Mouse (Mus musculus) layer of hippocampus, postnatal 25 days (tissue): ENCODE results near the gene Focad. TPM values are rescaled to one million over a fixed set of nuclear protein-coding genes. Genes with fewer than 3 reads are reported as not detected.

Source experiments
- DNase-seq, 2 experiments: peaks; one replicate each; pipeline ENCODE4 v3.0.0; 2022; ENCODE audit warnings: mixed read lengths in 2 of 2, low spot score in 1 of 2; ENCODE audit errors: extremely low spot score in 1 of 2
- total RNA-seq, 2 experiments: library from RNA; stranded (reverse); gene quantifications; 2 replicates each; pipeline ENCODE4 v1.2.3; 2021

The Focad gene
- total RNA-seq, 2 experiments from 2014 or later: 59.1 to 75.4 TPM

DNA sequence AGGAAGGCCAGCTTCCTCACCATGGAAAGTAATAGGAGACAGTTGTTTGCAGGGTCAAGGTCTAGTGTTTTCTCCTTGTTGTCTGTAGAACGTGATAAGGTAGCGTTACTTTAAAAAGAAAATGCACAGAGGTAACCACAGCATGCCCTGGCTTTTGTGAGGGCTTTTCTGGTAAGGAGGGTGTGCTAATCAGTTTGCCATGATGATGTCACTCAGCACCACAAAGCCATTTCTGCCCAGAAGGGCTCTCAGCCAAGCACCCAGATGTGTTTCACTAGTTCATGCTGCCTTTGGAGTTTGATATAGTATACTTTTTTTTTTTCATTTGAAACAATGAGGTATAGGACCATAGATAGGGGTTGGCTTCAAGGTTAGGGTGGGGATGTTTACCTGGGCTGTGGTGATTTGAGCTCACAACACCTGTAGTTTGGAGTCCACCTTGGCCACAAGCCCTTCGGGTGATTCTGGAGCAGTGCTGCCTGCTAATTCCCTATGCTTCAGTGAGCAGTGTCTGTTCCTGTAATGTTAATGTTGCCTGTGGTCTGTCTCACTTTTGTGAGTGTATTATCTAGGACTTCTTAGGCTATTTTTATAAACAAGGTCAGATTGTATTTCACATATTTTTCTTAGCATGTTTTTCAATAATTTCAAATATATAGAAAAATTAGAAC, 61.2 kb downstream of the Focad start:
- DNase-seq: no peak

DNA sequence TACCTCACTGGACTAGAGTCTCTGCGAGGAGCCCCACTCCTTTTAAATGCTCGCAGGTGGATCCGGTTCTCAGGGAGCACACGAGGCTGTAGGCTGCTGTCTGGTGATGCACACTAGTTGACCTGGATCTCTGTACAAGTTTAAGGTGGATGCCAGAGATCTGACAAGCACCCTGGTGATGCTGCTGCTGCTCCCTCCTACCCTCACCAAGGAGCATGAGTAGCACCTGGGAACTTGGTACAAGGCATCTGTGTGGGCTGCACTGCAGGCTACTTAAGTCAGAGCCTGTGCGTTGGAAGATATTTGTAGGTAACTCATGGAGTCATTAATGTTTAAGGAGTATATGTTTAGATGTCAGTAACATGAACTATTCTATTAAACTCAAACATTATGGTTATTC, 62.5 kb downstream of the Focad start:
- no peak for DNase-seq

DNA sequence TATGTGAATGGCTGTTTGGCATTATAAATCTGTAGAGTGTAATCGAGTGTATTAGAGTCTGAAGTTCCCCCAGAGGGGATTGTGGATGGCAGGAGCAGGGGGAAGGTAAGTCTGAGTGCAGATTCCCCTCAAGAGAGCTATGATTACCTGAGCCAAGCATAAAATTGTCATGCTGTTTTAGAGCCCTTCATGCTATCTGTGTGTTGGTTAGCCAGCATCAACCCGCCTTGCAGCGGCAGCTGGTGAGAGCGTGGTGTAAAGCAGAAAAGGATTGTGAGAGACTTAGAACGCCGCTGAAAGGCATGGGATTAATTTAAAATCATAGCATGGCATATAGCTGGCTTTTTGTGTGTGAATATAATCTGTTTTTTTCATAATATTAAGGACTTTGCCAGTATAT, 63.2 kb downstream of the Focad start:
- DNase-seq: no peak

GRCm38 (mm10) chr4:88159256-88159655, 64.8 kb downstream of the Focad start:
- no peak for DNase-seq

DNA sequence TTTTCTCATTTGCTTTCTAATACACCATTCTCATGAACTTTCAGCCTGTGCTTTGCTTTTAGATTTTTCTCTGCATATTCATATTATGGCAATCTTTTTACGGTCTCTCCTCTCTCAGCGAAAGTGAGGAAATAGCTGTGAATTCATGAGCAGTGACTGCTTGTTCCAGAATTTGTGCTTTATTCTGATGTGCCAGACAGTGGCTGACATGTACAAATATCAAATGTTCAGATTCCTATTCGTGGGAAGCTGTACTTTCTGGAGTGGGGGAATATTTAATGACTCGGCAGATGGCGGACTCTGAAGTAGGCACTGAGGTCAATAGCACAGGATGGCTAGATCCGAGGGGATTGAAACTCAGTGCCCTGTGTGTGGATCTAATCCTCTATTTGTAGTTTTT, 65.3 kb downstream of the Focad start:
- DNase-seq: no peak

DNA sequence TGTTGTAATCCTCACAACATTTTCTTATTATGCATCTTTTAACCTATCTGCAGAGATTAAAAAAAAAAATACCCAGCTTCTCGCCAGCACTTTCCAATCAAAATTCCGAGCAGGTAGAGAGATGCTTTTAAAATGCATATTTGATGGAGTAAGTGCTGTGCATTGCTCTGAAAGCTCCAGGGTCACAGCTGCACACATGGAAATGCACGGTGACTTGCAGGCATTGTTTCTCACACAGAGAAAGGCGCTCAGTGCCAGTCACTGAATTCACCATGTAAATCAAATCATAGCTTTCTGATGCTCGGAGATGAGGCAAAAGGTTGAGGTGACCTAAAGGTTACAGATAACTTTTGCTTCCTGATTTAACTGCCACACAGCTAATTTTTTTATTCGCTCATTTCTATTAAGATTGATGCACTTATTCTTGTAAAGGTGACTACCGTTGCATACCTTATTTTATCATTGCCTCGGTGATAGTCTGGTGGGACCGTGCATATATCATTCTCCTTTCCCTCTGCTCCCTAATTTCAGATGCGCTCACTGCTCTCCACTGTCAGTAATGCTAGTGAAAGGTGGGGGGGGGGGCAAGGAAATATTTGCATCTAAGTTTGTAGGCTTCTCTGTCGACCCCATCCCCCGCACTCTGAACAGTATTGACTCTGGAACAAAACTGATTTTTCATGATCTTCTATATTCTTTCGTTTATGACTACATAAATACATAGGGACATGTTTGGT, 69.2 kb downstream of the Focad start:
- DNase-seq: no peak

DNA sequence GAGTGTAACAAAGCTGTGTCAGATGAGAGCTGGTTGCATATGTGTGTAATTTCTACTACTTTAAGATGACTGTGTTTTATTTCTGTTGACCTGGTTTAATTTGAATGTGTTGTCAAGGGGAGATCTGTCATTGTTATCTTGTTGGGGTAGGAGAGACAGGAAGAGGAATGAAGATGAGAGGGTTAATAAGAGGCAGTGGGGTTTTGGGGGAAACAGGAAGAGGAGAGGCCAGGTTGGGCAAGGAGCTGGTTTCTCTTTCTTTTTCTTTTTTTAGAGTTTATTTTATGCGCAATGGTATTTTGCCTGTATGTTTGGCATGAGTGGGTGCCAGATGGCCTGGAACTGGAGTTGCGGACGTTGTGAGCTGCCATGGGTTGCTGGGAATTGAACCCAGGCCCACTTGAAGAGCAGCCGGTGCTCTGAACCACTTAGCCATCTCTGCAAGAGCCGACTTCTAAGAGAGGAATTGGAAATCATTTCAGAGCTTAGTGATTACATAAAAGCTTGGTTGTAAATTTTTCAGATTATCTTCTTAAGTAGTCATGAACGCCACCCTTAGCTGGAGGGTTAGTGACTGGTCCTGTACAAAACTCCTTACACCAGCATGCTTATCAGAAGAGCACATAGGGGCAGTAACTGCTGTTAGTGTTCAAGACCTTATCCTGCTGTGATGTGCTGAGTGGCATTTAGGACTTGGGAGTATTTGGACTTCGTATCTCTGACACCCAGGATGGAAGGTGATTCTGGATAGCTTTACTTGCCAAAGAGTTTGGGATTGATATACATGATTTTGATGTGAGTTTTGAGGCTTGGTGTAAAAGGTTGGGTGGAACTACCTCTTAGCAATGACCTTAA, 72.8 kb downstream of the Focad start:
- DNase-seq: no peak

DNA sequence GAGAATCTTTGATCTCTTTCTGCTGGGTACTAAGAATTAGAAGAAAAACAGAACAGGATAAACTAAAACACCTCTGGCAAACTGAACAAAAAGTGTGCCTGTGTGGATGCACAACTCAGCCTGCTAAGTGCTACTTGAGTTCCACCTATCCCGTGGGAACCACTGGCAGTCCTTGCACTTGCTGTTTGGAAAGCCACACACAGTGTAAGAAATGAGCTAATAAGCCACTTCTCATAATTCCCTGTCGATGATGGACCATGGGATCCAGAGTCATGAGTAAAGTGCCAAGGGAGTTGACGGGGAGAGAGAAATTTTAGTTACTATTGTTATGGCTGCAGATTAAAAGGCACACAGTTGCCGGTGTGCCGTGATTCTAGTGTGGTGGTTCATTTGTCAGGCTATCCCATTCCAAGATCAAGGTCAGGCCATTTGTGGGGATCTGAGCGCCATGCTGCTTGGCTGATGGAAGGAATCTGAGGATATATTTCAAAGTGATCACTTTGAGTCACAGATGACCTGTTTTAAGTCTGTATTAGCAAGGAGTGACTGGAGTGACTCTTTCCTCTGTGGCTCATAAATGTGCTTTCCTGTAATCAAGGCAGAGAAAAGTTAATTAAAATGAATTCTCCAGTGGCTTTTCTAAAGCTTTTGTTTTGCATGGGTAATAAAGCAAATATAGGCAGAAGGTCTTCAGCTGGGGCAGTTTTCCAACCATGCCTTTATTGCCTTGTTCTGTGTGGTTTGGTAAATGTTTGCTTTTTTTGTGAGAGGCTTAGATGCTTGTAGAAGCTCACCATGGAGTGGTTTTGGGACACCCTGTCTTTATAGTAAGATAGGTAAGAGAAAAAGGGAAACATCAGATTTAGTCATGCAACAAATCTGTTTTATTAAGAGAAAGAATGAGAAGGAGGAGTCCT, 80.9 kb downstream of the Focad start:
- no peak for DNase-seq

DNA sequence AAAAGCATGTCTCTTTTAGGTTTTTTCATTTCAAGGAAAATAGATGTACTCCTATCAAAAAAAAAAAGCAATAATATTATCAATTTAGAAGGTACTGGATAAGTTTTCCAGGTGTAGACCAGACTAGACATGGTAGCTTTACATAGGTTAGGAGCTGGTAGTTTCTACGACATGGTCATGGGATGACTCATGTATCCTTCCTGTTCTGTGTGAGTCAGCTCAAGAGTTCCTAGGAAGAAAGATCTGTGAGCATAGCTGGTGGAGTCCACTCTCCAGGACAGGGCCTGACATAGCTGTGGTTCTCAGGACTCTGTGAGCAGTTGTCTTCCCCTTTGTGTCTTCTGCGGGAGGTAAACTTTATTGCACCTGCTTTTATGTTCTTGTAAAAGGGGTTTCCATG, 84.9 kb downstream of the Focad start:
- no peak for DNase-seq

GRCm38 (mm10) chr4:88184293-88184692, 89.9 kb downstream of the Focad start:
- no peak for DNase-seq

DNA sequence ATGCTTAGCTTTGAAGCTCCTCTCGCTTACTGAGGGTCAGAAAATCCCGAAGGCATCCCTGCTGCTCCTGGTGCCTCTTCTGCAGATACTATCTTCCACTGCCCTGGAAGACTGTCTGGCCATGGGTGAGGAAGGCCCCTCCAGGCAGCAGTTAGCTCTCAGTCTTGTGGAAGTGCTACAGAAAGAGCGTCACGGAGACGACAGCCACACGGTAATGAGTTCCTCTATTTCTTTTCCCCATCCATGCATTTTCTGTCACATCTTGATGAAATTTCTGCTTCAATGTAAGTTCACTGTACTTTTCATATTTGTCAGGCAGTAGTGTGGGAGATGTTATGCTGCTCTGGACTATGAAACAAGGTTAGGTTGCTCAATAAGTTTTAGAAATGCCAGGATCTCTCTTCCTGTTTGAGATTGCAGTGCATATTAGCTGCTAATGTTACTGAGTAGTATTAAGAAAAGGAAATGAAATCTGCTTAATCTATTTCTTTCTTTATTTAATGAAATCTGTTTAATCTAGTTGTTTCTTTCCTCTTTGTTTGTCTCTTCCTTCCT, 91.5 kb downstream of the Focad start:
- no peak for DNase-seq

DNA sequence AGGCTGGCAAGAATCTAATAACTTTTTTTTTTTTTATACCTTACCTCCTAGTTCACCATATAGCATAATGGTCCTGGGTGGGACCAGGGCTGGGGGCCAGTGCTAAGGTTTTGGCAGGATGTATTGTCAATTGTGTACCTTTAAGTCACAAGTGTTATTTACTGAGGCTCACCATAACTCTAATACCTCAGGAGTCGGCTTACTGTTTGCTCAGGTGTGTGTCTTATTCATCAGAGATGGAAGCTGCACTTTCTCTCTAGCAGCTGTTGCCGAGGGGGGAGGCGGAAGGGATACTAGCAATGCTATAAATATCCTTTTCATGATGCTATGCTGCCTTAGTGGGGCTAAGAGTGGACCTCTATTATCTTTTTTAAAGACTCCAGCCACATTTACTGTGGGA, 93.2 kb downstream of the Focad start:
- no peak for DNase-seq

DNA sequence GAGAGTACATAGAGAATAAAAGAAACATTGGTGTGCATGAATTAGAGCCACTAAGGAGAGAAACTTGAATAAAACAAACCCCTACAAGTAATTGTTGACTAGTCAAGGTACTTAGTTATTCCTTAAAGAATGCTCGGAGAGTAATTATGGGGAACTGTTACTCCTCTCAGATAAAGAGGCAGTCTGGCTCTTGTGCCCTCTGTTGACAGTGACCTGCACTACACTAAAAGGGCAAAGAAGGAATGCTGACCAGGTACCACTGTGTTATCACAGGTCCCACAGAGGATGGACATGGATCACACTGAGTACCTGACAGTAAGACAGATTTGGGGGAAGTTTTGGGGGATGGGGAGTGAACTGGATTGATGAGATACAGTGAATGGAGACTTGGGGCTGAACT, 95.1 kb downstream of the Focad start:
- DNase-seq: no peak

GRCm38 (mm10) chr4:88194256-88194655, 99.8 kb downstream of the Focad start:
- DNase-seq: no peak

- DNase-seq: peak in 1 of 2 experiments; percentile 47
Observed at GRCm38 (mm10) chr4:88195898-88196495, 101.6 kb downstream of the Focad start.

DNA sequence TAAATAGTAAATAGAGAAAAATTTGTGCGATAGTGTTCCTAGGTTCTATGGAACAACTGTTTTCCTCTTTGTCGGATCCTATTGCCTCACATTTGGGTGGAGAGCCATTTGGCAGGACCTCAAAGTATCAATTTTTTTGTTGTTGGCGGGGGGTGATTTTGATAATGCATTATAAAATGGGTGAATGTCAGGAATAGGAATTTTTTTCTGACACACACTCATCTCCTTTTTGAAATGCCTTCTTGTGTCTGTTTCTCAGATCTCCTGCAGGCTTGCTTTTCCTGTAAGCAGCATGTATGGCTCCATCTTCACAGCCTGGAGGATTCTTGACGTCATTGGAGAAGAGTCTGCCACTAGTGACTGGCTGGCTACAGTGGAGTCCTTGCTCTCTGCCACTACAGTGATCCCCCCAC, 102.1 kb downstream of the Focad start:
- no peak for DNase-seq

GRCm38 (mm10) chr4:88197244-88197643, 102.8 kb downstream of the Focad start:
- DNase-seq: no peak

- no peak for DNase-seq
Observed at GRCm38 (mm10) chr4:88199186-88199585, 104.8 kb downstream of the Focad start.

- DNase-seq: no peak
Observed at GRCm38 (mm10) chr4:88201047-88201446, 106.6 kb downstream of the Focad start.

GRCm38 (mm10) chr4:88208676-88209075, 114.2 kb downstream of the Focad start:
- no peak for DNase-seq
